Mouse (Mus musculus) erythroblast, embryonic 14.5 days (primary cell): ENCODE results near the gene Ddx56.

Source experiments
- GATA1 ChIP-seq: IDR thresholded peaks from 2 replicates; pipeline ENCODE4 v1.6.1; 2012; ENCODE audit warnings: low read length, inconsistent platforms, mixed read lengths
- TAL1 ChIP-seq: IDR thresholded peaks from 3 replicates; pipeline ENCODE4 v1.6.1; 2012; ENCODE audit warnings: low read length, inconsistent platforms, mixed read lengths

GRCm38 (mm10) chr11:6244707-6245106 is 22.9 kb downstream of the Ddx56 start:
- no peak for TF ChIP-seq GATA1
- TF ChIP-seq TAL1, result no peak
